Mouse (Mus musculus) small intestine, adult 2 months (tissue): ENCODE results near the gene Cep57l1.

Experiments used
- CTCF ChIP-seq: fragments of 200-500 bp; IDR thresholded peaks from 2 replicates; pipeline ENCODE4 v1.5.1; 2012; ENCODE audit warnings: low read depth, mild to moderate bottlenecking, control low read depth, inconsistent platforms, low read length, moderate library complexity, mixed read lengths; ENCODE audit not compliant: insufficient replicate concordance, insufficient read length; ENCODE audit errors: extremely low read depth
- POLR2A ChIP-seq: fragments of 200-500 bp; IDR thresholded peaks from 2 replicates; pipeline ENCODE4 v1.6.1; 2012; ENCODE audit warnings: low read depth, mild to moderate bottlenecking, control low read depth, inconsistent platforms, low read length, moderate library complexity

DNA sequence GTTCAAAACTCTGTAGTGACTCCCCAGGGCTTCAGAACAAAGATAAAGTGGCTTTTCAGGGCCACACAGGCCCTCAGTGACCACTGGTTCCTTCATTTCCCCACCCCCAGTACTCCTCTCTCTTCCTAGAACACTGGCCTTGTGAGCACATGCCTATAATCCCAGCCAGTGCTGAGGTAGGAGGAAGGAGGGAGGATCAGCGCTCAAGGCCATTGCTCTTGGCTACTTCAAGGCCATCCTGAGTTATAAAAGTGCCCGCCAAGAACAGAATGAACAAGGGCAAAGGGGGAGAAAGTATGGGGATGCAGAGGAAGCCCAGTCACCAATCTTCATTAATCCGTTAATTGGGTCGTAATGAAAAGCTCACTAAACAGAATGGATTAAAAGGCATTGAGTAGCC is 44.1 kb downstream of the Cep57l1 start:
- TF ChIP-seq POLR2A = no peak
- no peak for TF ChIP-seq CTCF
